Mouse (Mus musculus): ENCODE measurements around the gene Pamr1. TPM values are rescaled to one million over a fixed set of nuclear protein-coding genes. Genes with fewer than 3 reads are reported as not detected.

The Pamr1 gene
- total RNA-seq (2021): 4.8 and 4.9 TPM in 2 replicates
- long read RNA-seq, experiment 1, partial matches to known transcripts: 1 of 2 reads
- long read RNA-seq, experiment 1, other reads (novel, unspliced or antisense): 0 of 2 reads
- long read RNA-seq, experiment 2, partial matches to known transcripts: 0 of 3 reads
- long read RNA-seq, experiment 2, other reads (novel, unspliced or antisense): 0 of 3 reads

- DNase-seq: peak; percentile 50
Observed at GRCm38 (mm10) chr2:102549611-102550266, at the start of gene Pamr1. TSS of gene Pamr1 (plus strand) at chr2:102550012.

GRCm38 (mm10) chr2:102507633-102508032 is 42.2 kb upstream of the Pamr1 start:
- no peak for DNase-seq

- DNase-seq: no peak
Observed at GRCm38 (mm10) chr2:102508154-102508553, 41.7 kb upstream of the Pamr1 start.

DNA sequence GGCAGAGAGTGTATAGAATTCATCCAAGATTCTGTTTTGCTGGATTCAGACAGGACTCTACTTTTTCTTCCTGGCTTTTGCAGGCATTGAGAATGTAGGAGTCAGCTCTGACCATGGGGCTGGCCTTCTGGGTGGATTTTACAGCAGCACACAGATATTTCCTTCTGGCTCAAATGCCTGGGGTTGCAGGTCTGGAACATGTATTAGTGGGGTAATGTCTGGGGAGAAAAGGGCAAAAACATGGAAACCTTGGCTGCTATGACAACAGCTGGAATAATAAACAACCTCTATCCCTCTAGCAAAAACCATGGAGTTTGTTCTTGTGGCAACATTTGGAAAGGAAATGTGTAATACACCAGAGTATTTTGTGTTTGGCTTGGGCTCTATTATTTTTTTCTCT is 29.9 kb upstream of the Pamr1 start:
- DNase-seq: no peak

DNA sequence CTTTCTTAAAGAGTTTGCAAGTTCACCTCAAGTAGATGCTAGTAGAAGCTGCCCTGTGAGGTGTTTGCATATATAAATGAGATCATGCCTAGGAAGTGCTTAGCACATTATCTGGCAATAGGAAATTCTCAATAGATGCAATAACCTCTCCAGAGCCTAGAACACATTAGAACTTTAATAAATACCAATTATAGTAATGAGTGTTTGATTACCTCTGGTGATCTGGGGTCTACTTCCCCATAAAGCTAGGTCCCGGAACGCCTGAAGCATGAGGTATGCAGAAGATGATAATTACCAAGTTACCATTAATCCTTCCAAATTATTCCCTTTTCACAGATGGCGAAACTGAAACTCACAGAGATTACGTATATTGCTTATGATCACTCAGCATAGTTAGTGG is 22.2 kb upstream of the Pamr1 start:
- no peak for DNase-seq

GRCm38 (mm10) chr2:102533437-102533836 is 16.4 kb upstream of the Pamr1 start:
- DNase-seq: no peak

DNA sequence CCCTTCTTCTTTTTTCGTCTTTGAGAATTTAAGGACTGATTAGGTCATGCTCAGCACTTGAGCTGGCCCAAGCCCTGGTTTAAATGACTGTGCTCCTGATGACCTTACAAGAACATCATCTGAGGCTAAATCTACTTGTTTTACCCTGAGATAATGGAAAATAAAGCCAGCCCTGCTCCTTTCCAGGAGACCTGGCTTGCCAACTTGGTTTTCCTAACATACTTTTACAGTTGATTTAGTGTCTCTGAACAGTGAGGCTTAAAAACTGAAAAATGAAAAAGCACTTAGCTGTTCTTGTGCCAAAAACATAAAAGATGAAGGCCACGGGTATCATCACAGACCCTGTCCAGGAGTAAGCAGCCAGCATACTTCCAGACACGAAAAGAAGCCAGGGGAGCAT is 13.0 kb upstream of the Pamr1 start:
- no peak for DNase-seq

DNA sequence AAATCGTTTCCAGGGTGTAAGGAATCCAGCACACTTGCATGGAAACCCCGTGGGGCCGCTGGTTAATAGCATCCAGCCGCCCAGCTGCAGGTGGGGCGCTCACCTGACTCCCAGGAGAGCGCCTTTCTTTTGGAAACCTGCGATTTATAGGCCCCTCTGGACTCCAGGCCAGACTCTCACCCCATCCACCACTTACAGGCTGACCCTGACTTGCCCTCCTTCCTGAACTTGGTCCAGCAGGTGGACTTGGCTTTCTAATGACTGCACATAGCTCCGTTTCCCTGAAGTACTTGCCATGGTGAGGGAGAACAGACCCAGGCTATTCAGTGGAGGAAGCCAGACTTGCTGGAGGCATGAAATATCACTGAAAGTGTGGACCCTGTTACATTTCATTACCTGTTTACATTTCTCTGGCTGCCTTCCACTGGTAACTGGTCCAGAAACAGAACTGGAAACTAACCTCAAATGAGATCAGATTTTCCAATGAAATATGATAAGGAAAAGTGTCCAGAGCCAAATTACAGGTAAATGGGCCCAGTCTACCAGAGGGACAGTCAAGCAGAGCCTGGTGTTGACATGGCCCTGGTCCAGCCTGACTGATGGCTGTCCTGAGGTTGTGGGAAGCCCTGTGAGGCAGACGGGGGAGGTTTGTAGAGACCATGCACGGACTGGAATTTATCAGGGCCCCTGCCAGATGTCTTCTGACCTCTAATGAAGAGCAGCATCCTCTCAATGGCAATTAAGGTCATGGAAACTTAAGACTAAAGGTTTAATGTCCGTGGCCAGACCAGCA is 9.2 kb upstream of the Pamr1 start:
- DNase-seq: no peak

DNA sequence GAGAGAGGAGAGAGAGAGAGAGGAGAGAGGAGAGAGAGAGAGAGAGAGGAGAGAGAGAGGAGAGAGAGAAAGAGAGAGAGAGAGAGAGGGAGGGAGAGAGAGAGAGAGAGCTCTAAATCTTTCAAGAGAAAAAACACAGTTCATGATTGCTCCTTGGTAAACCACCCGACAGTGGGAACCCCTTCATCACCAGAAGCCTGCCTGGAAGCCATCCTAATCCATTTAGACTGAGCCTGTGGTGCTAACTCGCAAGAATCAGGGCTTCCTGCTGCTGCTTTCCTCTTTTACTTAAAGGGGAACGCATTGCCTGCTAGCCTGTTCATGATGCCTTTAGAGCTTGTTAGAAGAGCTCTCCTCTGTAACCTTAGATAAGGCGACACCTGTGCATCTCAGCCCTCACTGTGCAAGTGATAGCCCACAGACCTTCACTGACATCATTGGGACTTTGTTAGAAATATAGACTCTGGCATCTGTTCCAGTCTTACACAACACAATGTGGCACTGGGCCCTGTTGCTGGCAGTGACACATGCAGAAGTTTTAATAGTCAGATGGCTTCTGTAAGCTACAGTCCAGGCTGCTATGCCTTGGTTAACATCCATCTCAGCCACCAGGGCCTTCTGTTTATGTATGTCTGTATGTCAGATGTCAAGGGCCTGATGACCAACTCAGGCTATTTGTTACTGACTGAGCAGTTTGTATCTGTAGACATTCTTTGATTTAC is 8.2 kb upstream of the Pamr1 start:
- DNase-seq: peak; percentile 43

DNA sequence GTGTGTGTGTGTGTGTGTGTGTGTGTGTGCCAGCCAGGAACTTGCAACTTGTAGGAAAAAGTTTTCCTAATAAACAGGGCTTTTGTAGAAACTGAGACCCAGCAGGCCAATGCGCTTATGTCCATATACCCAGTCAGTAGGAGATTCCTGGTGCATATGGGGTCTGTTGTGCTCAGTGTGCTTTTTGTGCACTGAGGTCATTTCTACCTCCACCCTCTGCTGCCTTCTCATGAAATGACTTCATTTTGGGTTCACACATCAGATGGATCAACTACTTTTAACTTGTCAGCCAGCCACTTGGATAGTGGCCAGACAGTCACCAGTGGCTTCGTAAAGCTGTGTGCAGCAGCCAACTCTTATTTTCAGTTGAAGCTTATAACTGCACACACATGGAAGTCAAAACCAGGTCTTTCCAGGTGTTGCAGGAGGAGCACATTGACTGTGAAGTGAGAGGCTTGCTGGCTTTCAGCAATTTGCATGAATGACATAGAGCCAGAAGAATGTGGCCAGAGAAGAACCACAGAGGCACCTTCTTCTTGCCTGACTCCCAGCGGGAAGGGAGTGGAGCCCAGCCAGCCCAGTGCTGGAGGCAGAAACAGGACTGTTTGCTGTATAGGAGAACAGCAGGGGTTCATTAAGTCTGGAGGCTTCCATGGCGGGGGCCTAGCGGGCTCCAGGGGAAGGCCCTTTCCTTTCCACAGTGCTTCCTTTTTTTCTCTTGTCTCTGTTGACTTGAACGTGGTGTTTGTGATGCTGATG is 5.7 kb upstream of the Pamr1 start:
- DNase-seq: peak; percentile 47

DNA sequence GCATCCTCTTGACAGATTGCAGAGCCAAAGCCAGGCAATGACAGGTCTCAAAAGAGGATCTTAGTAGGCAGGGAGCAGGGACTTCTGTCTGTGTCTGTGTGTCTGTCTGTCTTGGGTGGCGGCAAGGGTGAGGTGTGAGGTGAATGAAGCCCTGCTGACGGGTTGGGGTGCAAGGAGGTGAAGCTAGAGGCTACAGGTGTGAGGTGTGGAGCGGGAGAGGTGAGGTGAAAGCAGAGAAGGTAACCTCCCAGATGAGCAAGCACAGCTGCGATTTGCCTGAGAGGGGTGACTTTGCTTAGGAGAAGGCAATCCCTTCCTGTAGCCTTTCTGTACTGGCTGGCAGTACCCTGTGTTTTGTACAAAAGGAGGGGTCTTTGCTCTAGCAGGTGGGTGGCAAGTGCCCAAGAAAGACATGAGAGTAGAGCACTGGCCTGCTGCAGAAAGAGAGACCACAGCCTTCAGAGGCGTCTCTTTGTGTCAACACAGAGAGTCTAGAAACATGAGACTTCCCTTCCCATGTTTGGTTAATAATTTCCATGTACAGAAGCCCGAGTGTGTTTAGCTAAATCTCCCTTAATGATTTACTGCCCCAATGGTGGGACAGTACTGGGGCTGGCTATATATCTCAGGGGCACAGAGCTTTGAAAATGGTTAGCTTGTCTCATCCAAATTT is 1.2 kb downstream of the Pamr1 start:
- no peak for DNase-seq

- no peak for DNase-seq
Observed at GRCm38 (mm10) chr2:102551594-102551993, 1.8 kb downstream of the Pamr1 start.

DNA sequence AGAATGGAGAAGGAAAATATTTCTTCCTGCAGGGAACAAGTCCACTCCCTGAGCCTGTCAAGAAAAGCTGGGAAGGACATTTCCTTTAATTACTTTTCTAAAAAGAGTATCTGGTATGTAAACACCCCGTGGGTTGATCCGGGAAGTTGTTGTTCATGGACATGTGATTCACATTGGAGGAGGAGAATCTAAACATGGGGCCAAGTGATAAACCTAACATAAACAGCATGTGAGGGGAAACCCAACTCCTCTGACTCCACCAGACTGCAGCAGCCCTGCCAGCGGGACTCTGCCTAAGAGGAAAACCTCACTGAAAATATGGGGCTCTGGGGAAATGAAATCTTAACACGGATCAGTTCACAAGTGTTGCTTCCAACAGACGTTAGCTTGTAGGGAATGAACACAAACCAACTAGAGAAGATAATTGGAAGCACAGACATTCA is 2.3 kb downstream of the Pamr1 start:
- peak; percentile 11 for DNase-seq

DNA sequence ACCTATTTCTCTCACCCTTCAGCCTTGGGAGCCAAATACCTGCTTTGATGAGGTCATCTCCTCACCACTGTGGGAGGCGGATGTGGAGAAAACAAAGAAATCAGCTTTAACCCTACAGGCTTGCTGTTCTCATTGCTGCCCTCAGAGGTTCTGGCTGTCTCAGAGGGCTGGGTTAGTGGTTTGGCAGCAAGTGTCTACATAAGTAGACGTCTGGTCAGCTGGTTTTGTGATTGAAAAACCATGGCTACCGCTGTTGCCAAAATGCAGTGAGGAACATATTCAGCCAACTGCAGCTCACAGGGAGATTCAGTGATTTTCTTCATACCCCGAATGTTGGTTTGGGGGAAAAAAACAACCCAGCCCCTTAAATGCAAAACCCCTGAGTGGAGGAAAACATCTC is 7.3 kb downstream of the Pamr1 start:
- no peak for DNase-seq

DNA sequence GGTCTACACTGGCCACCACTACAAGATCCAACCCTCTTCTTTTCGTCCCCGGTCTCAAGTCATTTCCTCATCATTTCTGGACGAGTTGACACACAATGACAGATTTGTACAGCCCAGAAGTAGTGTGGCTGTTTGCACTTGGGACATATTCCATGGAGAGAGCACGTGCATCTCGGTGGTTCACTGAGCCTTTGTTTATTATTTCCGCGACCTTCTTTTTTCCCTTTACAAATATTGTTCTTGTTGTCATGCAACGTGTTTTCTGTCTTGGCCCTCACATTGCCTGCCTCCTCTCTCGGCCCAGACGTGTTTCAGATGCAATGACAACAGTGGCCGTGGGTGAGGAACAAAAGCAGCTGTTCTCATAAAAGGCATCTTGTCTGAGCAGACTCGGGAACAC is 9.2 kb downstream of the Pamr1 start:
- no peak for DNase-seq

DNA sequence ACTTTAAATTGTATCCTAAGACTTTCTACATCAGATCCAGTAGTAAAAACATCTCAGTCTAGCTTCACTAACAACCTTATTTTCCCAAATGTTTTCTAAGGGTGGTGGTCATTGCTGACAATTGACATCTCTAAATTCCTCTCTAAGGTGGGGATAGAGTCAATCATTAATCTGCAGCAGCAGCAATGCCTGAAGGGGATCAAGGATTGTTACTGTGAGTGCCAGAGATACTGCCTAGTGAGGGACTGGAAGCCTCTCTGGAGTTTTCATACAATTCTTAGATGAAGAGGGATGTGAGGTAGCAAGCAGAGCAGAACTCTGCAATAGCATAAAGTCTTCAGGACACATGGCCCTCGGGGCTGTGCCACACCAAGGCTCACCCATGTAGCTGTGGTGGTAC is 14.0 kb downstream of the Pamr1 start:
- DNase-seq: no peak

DNA sequence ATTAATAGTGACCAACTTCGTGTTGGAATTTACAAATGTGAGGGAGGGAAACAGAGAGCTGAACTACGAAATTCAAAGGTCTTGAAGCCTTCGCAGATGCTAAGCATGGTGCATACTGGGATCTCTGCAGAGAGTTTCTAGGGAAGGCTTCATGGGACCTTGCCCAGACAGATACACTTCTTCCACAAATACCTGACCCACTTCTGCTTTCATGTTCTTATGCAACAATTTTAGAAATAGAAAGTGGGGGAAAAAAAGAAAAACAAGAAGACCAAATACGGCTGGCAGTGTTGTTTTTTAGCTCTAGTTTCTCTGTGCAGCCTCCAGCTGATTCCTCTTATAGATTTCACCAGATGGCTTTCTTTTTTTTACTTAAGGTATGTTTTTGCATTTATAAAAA is 29.4 kb downstream of the Pamr1 start:
- no peak for DNase-seq

- DNase-seq: peak; percentile 36
Observed at GRCm38 (mm10) chr2:102589977-102590376, 40.2 kb downstream of the Pamr1 start.

DNA sequence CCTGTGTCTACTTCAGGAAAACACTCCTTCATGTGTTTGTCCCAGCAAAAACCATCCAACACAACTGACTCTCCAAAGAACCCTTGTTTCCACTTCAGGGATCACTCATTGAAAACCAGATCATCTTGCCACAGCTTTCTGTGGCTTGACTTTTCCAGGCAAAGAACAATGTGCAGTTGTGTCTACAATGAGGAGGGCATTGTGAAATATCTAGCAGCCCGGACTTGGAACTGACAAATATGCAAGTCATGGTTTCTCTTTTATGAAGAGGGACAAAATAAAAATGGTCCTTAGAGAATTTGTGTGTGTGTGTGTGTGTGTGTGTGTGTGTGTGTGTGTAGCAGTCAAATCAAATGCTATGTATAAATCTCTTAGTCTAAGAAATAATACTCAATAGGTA is 44.7 kb downstream of the Pamr1 start:
- DNase-seq: no peak

- DNase-seq: no peak
Observed at GRCm38 (mm10) chr2:102595395-102596130, 45.8 kb downstream of the Pamr1 start.
